Mouse (Mus musculus): ENCODE measurements around the gene Sh3bp2. TPM values are rescaled to one million over a fixed set of nuclear protein-coding genes. Genes with fewer than 3 reads are reported as not detected.
"Not testable (repeated sequence)": the region's sequence is repeated elsewhere in the genome, so short reads cannot be mapped to it uniquely, and the experiment has no call there.

Sh3bp2 gene
- polyA plus RNA-seq, 1 experiment from 2014 or later = 6.8 TPM

DNA sequence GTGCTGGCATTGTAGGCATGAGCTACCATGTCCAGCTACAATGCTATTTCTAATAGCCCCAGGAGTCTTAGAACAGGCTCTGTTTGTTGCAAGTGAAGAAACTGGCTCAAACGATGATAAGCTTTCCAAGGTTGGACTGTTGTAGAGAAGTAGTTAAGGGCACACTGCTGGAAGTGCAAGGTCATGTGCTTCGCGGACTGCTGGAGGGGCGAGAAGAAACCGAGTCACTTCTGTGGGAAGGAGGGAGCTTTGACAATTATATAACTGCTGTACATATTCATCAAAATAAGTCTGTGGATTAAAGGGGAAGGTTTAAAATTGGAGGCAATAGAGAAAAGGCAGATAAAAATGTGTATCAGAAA is 56.7 kb downstream of the Sh3bp2 start:
- H3K4me2 ChIP-seq (ENCODE audit: low read length) = peak overlapping the region; percentile 41
- H3K9me3 ChIP-seq (ENCODE audit: control insufficient read depth, low read length) = no peaks in the 10 kb centered on the region
- no peaks in the 10 kb centered on the region for H3K36me3 ChIP-seq (ENCODE audit: control insufficient read depth, insufficient read depth, low read length)
- whole genome bisulfite sequencing = 31% methylated on average over 5 of the region's 5 CpGs
- H3K27ac ChIP-seq (replicated peaks in 1 of 2; ENCODE audit: control insufficient read depth in 1 of 2, insufficient read depth in 1 of 2, low read depth in 2 of 2, low read length in 2 of 2) = peak overlapping the region; percentile 63 to 70
- peak overlapping the region in 1 of 2 experiments; percentile 6; a peak in 1 of 4 replicates for H3K4me3 ChIP-seq (ENCODE audit: control insufficient read depth in 1 of 2, insufficient read depth in 1 of 2, low read depth in 1 of 2, low read length in 2 of 2)
- no peaks in the 10 kb centered on the region for H3K27me3 ChIP-seq (ENCODE audit: control insufficient read depth, insufficient read depth, low read length)
- peaks cover 13 to 30% of the 10 kb centered on the region in 2 experiments for H3K4me1 ChIP-seq (ENCODE audit: control insufficient read depth in 2 of 2, insufficient read depth in 2 of 2, low read length in 2 of 2)
- 0 out of 2 replicates have a peak, but pooled peaks have one; percentile 19 for ATAC-seq (ENCODE audit: insufficient number of reproducible peaks, insufficient read depth, low FRiP score, low read depth)
- peak overlapping the region; percentile 35; the same call in 1 of the 2 replicates for H3K9ac ChIP-seq (ENCODE audit: low read length)

DNA sequence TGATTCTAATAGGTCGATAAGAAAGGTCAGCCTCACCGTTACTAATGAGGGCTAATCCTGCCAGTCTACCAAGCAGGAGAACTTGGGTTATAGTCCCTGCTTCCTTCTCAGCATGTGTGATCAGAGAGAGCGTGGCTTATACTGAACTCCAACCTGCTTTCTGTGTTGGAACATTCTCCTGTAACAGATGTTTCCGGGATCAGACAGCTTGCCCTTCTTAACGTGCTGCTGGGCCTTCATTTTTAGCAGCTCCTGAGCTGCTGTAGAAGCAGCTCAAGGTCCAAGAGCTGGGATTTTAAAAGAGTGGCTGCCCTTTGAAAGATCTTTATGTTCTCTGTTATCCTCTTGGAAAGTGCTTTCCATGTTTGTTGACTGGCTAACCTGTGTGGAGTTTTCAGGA is 59.6 kb downstream of the Sh3bp2 start:
- Histone ChIP-seq H3K4me2 (ENCODE audit: low read length) (no peak overlapping the region), H3K9ac (ENCODE audit: low read length) (no peak overlapping the region), H3K27ac (replicated peaks in 1 of 2; ENCODE audit: control insufficient read depth in 1 of 2, insufficient read depth in 1 of 2, low read depth in 2 of 2, low read length in 2 of 2) (no peak overlapping the region), H3K4me3 (ENCODE audit: control insufficient read depth in 1 of 2, insufficient read depth in 1 of 2, low read depth in 1 of 2, low read length in 2 of 2) (no peak overlapping the region), H3K9me3 (ENCODE audit: control insufficient read depth, low read length) (no peaks in the 10 kb centered on the region), H3K4me1 (ENCODE audit: control insufficient read depth in 2 of 2, insufficient read depth in 2 of 2, low read length in 2 of 2) (peaks cover 13 to 34% of the 10 kb centered on the region in 2 experiments), H3K27me3 (ENCODE audit: control insufficient read depth, insufficient read depth, low read length) (no peaks in the 10 kb centered on the region), H3K36me3 (ENCODE audit: control insufficient read depth, insufficient read depth, low read length) (no peaks in the 10 kb centered on the region)
- 71% methylated on average over 5 of the region's 5 CpGs for whole genome bisulfite sequencing
- no peak for ATAC-seq (ENCODE audit: insufficient number of reproducible peaks, insufficient read depth, low FRiP score, low read depth)

DNA sequence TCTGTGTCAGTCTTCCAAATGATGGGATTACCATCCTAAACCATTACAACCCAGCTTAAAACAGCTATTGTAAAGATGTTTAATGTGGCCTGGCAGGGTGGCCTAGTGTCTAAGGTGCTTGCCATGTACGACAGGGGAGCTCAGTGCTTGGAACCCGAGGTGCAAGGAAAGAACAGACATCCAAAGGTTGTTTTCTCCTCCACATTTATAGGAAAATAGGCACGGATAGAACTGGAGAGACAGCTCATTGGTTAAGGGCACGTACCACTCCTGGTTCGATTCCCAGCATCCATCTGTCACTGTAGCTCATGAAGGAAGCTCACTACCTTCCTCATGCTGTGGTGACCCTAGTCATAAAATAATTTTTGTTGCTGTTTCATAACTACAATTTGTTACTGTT is 62.2 kb downstream of the Sh3bp2 start:
- Histone ChIP-seq H3K27ac (replicated peaks in 1 of 2; ENCODE audit: control insufficient read depth in 1 of 2, insufficient read depth in 1 of 2, low read depth in 2 of 2, low read length in 2 of 2) (no peak overlapping the region), H3K4me2 (ENCODE audit: low read length) (no peak overlapping the region), H3K4me1 (ENCODE audit: control insufficient read depth in 2 of 2, insufficient read depth in 2 of 2, low read length in 2 of 2) (peaks cover 6 to 22% of the 10 kb centered on the region in 2 experiments), H3K9me3 (ENCODE audit: control insufficient read depth, low read length) (no peaks in the 10 kb centered on the region), H3K36me3 (ENCODE audit: control insufficient read depth, insufficient read depth, low read length) (no peaks in the 10 kb centered on the region), H3K27me3 (ENCODE audit: control insufficient read depth, insufficient read depth, low read length) (no peaks in the 10 kb centered on the region), H3K9ac (ENCODE audit: low read length) (no peak overlapping the region), H3K4me3 (ENCODE audit: control insufficient read depth in 1 of 2, insufficient read depth in 1 of 2, low read depth in 1 of 2, low read length in 2 of 2) (no peak overlapping the region)
- ATAC-seq (ENCODE audit: insufficient number of reproducible peaks, insufficient read depth, low FRiP score, low read depth) = no peak
- WGBS = 87% methylated on average over 5 of the region's 5 CpGs

- H3K4me3 ChIP-seq (ENCODE audit: control insufficient read depth in 1 of 2, insufficient read depth in 1 of 2, low read depth in 1 of 2, low read length in 2 of 2) = no peak overlapping the region
- H3K9me3 ChIP-seq (ENCODE audit: control insufficient read depth, low read length) = no peaks in the 10 kb centered on the region
- 39% methylated on average over 5 of the region's 5 CpGs for WGBS
- ATAC-seq (ENCODE audit: insufficient number of reproducible peaks, insufficient read depth, low FRiP score, low read depth) = no peak
- H3K27me3 ChIP-seq (ENCODE audit: control insufficient read depth, insufficient read depth, low read length) = no peaks in the 10 kb centered on the region
- H3K36me3 ChIP-seq (ENCODE audit: control insufficient read depth, insufficient read depth, low read length) = 0 out of 2 replicates have a peak, but pooled peaks cover 2% of the 10 kb centered on the region
- H3K9ac ChIP-seq (ENCODE audit: low read length) = no peak overlapping the region
- no peak overlapping the region for H3K4me2 ChIP-seq (ENCODE audit: low read length)
- H3K27ac ChIP-seq (replicated peaks in 1 of 2; ENCODE audit: control insufficient read depth in 1 of 2, insufficient read depth in 1 of 2, low read depth in 2 of 2, low read length in 2 of 2) = no peak overlapping the region
- H3K4me1 ChIP-seq (ENCODE audit: control insufficient read depth in 2 of 2, insufficient read depth in 2 of 2, low read length in 2 of 2) = peaks cover 0 to 12% of the 10 kb centered on the region in 2 experiments; a peak in 2 of 4 replicates
These were observed 64.4 kb downstream of the Sh3bp2 start for GRCm38 (mm10) chr5:34590059-34590458.

GRCm38 (mm10) chr5:34590702-34591101 is 65.1 kb downstream of the Sh3bp2 start:
- Histone ChIP-seq H3K36me3 (ENCODE audit: control insufficient read depth, insufficient read depth, low read length) (0 out of 2 replicates have a peak, but pooled peaks cover 2% of the 10 kb centered on the region), H3K9ac (ENCODE audit: low read length) (no peak overlapping the region), H3K4me2 (ENCODE audit: low read length) (no peak overlapping the region), H3K27me3 (ENCODE audit: control insufficient read depth, insufficient read depth, low read length) (no peaks in the 10 kb centered on the region), H3K4me3 (ENCODE audit: control insufficient read depth in 1 of 2, insufficient read depth in 1 of 2, low read depth in 1 of 2, low read length in 2 of 2) (no peak overlapping the region), H3K9me3 (ENCODE audit: control insufficient read depth, low read length) (no peaks in the 10 kb centered on the region), H3K4me1 (ENCODE audit: control insufficient read depth in 2 of 2, insufficient read depth in 2 of 2, low read length in 2 of 2) (peaks cover 0 to 12% of the 10 kb centered on the region in 2 experiments; a peak in 2 of 4 replicates), H3K27ac (replicated peaks in 1 of 2; ENCODE audit: control insufficient read depth in 1 of 2, insufficient read depth in 1 of 2, low read depth in 2 of 2, low read length in 2 of 2) (no peak overlapping the region)
- WGBS = 88% methylated on average over 4 of the region's 4 CpGs
- ATAC-seq (ENCODE audit: insufficient number of reproducible peaks, insufficient read depth, low FRiP score, low read depth) = no peak

- WGBS = 81% methylated on average over 5 of the region's 5 CpGs
- Histone ChIP-seq H3K4me1 (ENCODE audit: control insufficient read depth in 2 of 2, insufficient read depth in 2 of 2, low read length in 2 of 2) (peaks cover 0 to 12% of the 10 kb centered on the region in 2 experiments; a peak in 2 of 4 replicates), H3K9ac (ENCODE audit: low read length) (no peak overlapping the region), H3K4me3 (ENCODE audit: control insufficient read depth in 1 of 2, insufficient read depth in 1 of 2, low read depth in 1 of 2, low read length in 2 of 2) (no peak overlapping the region), H3K27me3 (ENCODE audit: control insufficient read depth, insufficient read depth, low read length) (no peaks in the 10 kb centered on the region), H3K27ac (replicated peaks in 1 of 2; ENCODE audit: control insufficient read depth in 1 of 2, insufficient read depth in 1 of 2, low read depth in 2 of 2, low read length in 2 of 2) (no peak overlapping the region), H3K4me2 (ENCODE audit: low read length) (no peak overlapping the region), H3K9me3 (ENCODE audit: control insufficient read depth, low read length) (no peaks in the 10 kb centered on the region), H3K36me3 (ENCODE audit: control insufficient read depth, insufficient read depth, low read length) (0 out of 2 replicates have a peak, but pooled peaks cover 2% of the 10 kb centered on the region)
- ATAC-seq (ENCODE audit: insufficient number of reproducible peaks, insufficient read depth, low FRiP score, low read depth) = no peak
These were observed 65.9 kb downstream of the Sh3bp2 start for GRCm38 (mm10) chr5:34591388-34592004.

- not testable (repeated sequence) for ATAC-seq (ENCODE audit: insufficient number of reproducible peaks, insufficient read depth, low FRiP score, low read depth); H3K27ac ChIP-seq (replicated peaks in 1 of 2; ENCODE audit: control insufficient read depth in 1 of 2, insufficient read depth in 1 of 2, low read depth in 2 of 2, low read length in 2 of 2); H3K4me2 ChIP-seq (ENCODE audit: low read length); H3K9me3 ChIP-seq (ENCODE audit: control insufficient read depth, low read length); H3K9ac ChIP-seq (ENCODE audit: low read length); H3K4me3 ChIP-seq (ENCODE audit: control insufficient read depth in 1 of 2, insufficient read depth in 1 of 2, low read depth in 1 of 2, low read length in 2 of 2); H3K4me1 ChIP-seq (ENCODE audit: control insufficient read depth in 2 of 2, insufficient read depth in 2 of 2, low read length in 2 of 2); H3K27me3 ChIP-seq (ENCODE audit: control insufficient read depth, insufficient read depth, low read length); H3K36me3 ChIP-seq (ENCODE audit: control insufficient read depth, insufficient read depth, low read length)
- 89% methylated on average over 5 of the region's 5 CpGs for WGBS
These were observed 66.6 kb downstream of the Sh3bp2 start for GRCm38 (mm10) chr5:34592224-34592623.

- Histone ChIP-seq H3K27ac (replicated peaks in 1 of 2; ENCODE audit: control insufficient read depth in 1 of 2, insufficient read depth in 1 of 2, low read depth in 2 of 2, low read length in 2 of 2) (no peak overlapping the region), H3K9ac (ENCODE audit: low read length) (no peak overlapping the region), H3K4me2 (ENCODE audit: low read length) (no peak overlapping the region), H3K36me3 (ENCODE audit: control insufficient read depth, insufficient read depth, low read length) (peaks cover 4% of the 10 kb centered on the region), H3K9me3 (ENCODE audit: control insufficient read depth, low read length) (no peaks in the 10 kb centered on the region), H3K27me3 (ENCODE audit: control insufficient read depth, insufficient read depth, low read length) (no peaks in the 10 kb centered on the region), H3K4me1 (ENCODE audit: control insufficient read depth in 2 of 2, insufficient read depth in 2 of 2, low read length in 2 of 2) (peaks cover 0 to 6% of the 10 kb centered on the region in 2 experiments; a peak in 2 of 4 replicates), H3K4me3 (ENCODE audit: control insufficient read depth in 1 of 2, insufficient read depth in 1 of 2, low read depth in 1 of 2, low read length in 2 of 2) (no peak overlapping the region)
- no peak for ATAC-seq (ENCODE audit: insufficient number of reproducible peaks, insufficient read depth, low FRiP score, low read depth)
- 89% methylated on average over 6 of the region's 6 CpGs for WGBS
These were observed 67.0 kb downstream of the Sh3bp2 start for GRCm38 (mm10) chr5:34592666-34593065.
